Mouse (Mus musculus) heart, embryonic 16.5 days (tissue): Measurements from ENCODE around the gene Galnt2. TPM values are rescaled to one million over a fixed set of nuclear protein-coding genes. Genes with fewer than 3 reads are reported as not detected.

Experiments
- ATAC-seq: fragments of 200-750 bp; cut with Nextera tagmentation; replicated peaks from 2 replicates; pipeline ENCODE4 v1.8.0; 2017; ENCODE audit warnings: moderate number of reproducible peaks; ENCODE audit not compliant: insufficient read depth, low FRiP score; ENCODE audit errors: extremely low read depth
- H3K27ac ChIP-seq: fragments of 300-500 bp; sonication (generic); 2 replicates; pipeline ENCODE4 v1.5.1; 2014; ENCODE audit warnings: mild to moderate bottlenecking, low read length, control low read depth, moderate library complexity
- H3K27me3 ChIP-seq: fragments of 300-500 bp; sonication (generic); 2 replicates; pipeline ENCODE4 v1.6.1; 2014; ENCODE audit warnings: low read length, mixed read lengths; ENCODE audit not compliant: control insufficient read depth, insufficient read depth
- H3K36me3 ChIP-seq: fragments of 300-500 bp; sonication (generic); 2 replicates; pipeline ENCODE4 v1.6.1; 2014; ENCODE audit not compliant: control insufficient read depth, insufficient read depth
- H3K4me1 ChIP-seq: fragments of 300-500 bp; sonication (generic); 2 replicates; pipeline ENCODE4 v1.6.1; 2014; ENCODE audit warnings: low read length, mixed read lengths; ENCODE audit not compliant: control insufficient read depth, insufficient read depth
- H3K4me2 ChIP-seq: fragments of 300-500 bp; sonication (generic); 2 replicates; pipeline ENCODE4 v1.6.1; 2014; ENCODE audit warnings: low read depth, mild to moderate bottlenecking, control low read depth, low read length
- H3K4me3 ChIP-seq: fragments of 300-500 bp; sonication (generic); 2 replicates; pipeline ENCODE4 v1.5.1; 2014; ENCODE audit warnings: mild to moderate bottlenecking, control low read depth, low read length
- H3K9ac ChIP-seq: fragments of 300-500 bp; sonication (generic); 2 replicates; pipeline ENCODE4 v1.6.1; 2014; ENCODE audit warnings: low read length, control low read depth
- H3K9me3 ChIP-seq: fragments of 300-500 bp; sonication (generic); replicated peaks from 2 replicates; pipeline ENCODE4 v1.6.1; 2016; ENCODE audit warnings: low read length; ENCODE audit not compliant: control insufficient read depth
- WGBS: fragments of 180-500 bp; shearing (Covaris S2); extraction: QIAGEN DNeasy Blood & Tissue Kit; methylation state at CpG from one replicate; pipeline ENCODE4 v1.1.7; 2014; 5-methylcytosine and 5-hydroxymethylcytosine counted together
- polyA plus RNA-seq: library from polyadenylated mRNA; unstranded; fragments of >200 nt; fragmentation: Nextera tagmentation; extraction: Ambion mirVana; gene quantifications from 2 replicates; pipeline ENCODE4 v1.2.1, GENCODE M21; 2015

Gene Galnt2
- polyA plus RNA-seq, 1 experiment from 2014 or later, result 35.6 TPM

- Histone ChIP-seq H3K9me3 (no peaks in the 10 kb centered on the region), H3K4me2 (no peak overlapping the region), H3K27ac (no peak overlapping the region), H3K27me3 (no peaks in the 10 kb centered on the region), H3K4me3 (no peak overlapping the region), H3K36me3 (no peaks in the 10 kb centered on the region), H3K4me1 (peaks cover 38% of the 10 kb centered on the region), H3K9ac (no peak overlapping the region)
- 68% methylated on average over 24 of the region's 24 CpGs for WGBS
- no peak for ATAC-seq
Measured at GRCm38 (mm10) chr8:124277951-124278910, 47.0 kb downstream of the Galnt2 start.

DNA sequence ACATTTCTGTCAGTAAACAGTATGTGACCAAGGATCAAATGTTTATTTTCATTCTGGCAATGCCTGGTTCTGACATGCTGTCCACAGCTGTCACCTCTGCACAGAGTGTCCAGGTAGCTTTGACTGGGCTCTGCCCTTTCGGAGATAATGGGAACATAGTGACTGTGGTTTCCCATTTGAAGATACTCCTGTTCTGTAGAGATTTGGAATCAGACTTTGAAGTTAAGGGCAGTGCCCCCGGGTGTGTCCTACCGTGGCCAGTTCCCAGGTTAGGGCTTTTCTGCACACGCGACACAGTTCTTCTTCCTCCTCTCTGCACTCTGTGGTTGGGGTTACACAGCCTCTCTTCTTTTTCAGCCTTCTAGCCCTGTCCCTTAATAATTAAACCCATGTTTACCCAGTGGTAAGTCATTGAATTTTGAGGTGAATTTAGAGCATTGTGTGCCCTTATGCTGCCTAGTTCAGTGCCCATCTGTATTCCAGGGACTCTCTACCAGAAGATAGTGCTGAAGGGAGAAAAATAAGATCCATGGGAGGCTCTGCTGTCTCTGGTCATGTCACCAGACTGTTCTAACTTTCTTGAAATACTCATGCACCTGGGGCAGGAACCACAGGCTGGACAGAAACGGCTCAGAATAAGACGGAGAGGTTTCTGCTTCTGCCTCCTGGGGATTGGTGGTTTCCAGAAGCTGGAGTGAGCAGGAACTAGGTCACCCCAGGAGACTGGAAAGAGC, 47.9 kb downstream of the Galnt2 start:
- no peak for ATAC-seq
- no peak overlapping the region for H3K4me3 ChIP-seq
- H3K9me3 ChIP-seq, result no peaks in the 10 kb centered on the region
- no peaks in the 10 kb centered on the region for H3K27me3 ChIP-seq
- WGBS, result 81% methylated on average over 7 of the region's 7 CpGs
- H3K9ac ChIP-seq, result no peak overlapping the region
- peaks cover 47% of the 10 kb centered on the region for H3K4me1 ChIP-seq
- no peak overlapping the region for H3K27ac ChIP-seq
- H3K36me3 ChIP-seq, result no peaks in the 10 kb centered on the region
- no peak overlapping the region for H3K4me2 ChIP-seq

DNA sequence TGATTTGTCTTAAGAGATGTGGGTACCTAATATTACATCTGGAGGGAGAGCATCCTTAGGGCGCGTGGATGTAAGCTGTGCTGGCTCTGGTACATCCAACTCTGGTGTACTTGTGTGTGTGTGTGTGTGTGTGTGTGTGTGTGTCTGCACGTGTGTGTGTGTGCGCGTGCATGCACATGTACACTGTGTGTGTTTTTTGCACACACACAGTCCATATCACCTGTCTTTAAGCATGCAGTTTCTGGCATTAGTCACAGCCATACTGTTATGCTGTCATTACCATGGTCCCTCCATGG, 48.4 kb downstream of the Galnt2 start:
- 97% methylated on average over 5 of the region's 5 CpGs for WGBS
- no peak overlapping the region for H3K4me3 ChIP-seq
- H3K27ac ChIP-seq, result no peak overlapping the region
- H3K27me3 ChIP-seq, result no peaks in the 10 kb centered on the region
- peaks cover 52% of the 10 kb centered on the region for H3K4me1 ChIP-seq
- no peaks in the 10 kb centered on the region for H3K36me3 ChIP-seq
- H3K4me2 ChIP-seq, result no peak overlapping the region
- H3K9me3 ChIP-seq, result no peaks in the 10 kb centered on the region
- H3K9ac ChIP-seq, result no peak overlapping the region
- ATAC-seq, result no peak

DNA sequence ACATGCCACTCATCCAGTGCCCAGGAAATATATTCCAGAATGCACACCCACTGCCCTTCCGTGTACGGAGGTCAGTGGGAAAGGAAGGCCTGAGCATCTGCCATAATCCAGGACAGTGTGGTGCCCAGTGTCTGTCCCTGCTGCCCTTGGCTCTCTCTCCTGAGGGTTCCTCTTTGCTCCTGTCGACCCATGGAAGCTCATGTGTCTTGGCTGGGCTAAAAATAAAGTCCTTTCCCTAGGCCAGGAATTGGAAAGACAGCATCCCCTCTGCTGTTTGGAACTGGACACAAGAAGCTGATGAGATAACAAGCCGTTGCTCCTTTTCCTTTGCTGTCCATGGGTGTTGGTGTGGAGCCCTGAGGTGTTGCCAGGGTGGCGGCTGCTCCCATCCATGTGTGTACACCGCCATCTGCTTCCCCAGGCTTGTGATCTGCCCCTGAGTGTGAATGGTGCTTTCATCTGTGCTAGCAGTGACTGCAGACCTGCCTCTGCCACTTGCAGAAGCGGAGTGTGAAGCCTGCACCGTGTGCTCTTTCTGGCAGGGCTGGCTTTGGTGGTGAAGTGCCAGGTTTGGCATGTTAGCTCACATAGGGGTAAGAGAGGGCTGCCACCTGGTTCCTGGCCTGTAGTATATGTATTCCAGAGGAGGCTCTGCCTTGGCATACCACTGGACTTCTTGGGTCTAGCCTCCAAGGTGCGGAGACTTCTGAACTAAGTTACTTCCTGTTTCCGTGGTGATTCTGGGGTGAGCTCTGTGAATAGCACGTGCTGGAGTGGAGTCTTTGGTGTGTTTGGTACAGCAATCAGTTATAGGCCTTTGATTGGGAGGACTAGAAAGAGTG, 50.7 kb downstream of the Galnt2 start:
- H3K4me2 ChIP-seq, result peak overlapping the region; percentile 10; the same call in 1 of the 2 replicates
- H3K27me3 ChIP-seq, result no peaks in the 10 kb centered on the region
- H3K27ac ChIP-seq, result peak overlapping the region; percentile 91
- peak overlapping the region; percentile 39 for H3K9ac ChIP-seq
- 37% methylated on average over 11 of the region's 11 CpGs for WGBS
- H3K36me3 ChIP-seq, result no peaks in the 10 kb centered on the region
- no peaks in the 10 kb centered on the region for H3K9me3 ChIP-seq
- H3K4me3 ChIP-seq, result no peak overlapping the region
- ATAC-seq, result no peak
- H3K4me1 ChIP-seq, result peaks cover 66% of the 10 kb centered on the region

DNA sequence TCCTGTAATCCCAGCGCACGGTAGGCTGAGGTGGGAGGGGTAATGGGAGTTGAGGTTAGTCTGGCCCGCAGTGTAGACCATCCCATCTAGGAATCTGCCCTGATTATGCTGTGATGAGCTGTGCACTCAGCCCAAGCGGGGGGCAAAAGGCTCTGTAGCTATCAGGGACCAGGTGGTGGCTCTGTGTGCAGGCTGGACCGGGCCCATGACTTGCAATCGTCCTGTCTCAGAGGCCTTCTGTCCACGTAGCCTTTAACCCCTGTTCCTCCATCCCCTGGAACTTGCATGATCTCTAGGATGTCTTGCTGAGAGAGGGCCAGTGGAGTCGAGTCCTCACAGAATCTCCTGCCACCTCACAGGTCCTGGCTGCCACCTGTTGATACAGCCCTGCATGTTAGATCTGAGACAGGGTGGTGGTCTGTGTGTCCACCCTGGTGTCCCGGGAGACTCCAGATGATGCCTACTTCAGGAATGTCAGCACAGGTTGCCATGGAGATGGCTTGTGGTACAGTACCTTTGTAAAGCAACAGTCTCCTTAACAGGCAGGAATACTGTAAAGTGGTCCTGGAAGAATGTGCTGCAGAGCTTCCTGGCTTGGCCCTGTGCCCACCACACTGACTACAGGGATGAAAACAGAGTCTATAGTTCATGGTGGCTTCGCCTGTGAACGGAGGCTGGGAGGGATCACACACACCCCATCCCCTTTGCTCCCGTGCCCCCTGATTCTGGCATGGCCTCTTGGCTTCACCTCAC, 51.9 kb downstream of the Galnt2 start:
- H3K4me2 ChIP-seq, result no peak overlapping the region
- H3K9me3 ChIP-seq, result no peaks in the 10 kb centered on the region
- H3K9ac ChIP-seq, result peak overlapping the region; percentile 53
- H3K27me3 ChIP-seq, result no peaks in the 10 kb centered on the region
- no peak overlapping the region for H3K4me3 ChIP-seq
- WGBS, result 68% methylated on average over 12 of the region's 12 CpGs
- peaks cover 74% of the 10 kb centered on the region for H3K4me1 ChIP-seq
- peak overlapping the region; percentile 5; the same call in 1 of the 2 replicates for H3K27ac ChIP-seq
- no peaks in the 10 kb centered on the region for H3K36me3 ChIP-seq
- no peak for ATAC-seq

DNA sequence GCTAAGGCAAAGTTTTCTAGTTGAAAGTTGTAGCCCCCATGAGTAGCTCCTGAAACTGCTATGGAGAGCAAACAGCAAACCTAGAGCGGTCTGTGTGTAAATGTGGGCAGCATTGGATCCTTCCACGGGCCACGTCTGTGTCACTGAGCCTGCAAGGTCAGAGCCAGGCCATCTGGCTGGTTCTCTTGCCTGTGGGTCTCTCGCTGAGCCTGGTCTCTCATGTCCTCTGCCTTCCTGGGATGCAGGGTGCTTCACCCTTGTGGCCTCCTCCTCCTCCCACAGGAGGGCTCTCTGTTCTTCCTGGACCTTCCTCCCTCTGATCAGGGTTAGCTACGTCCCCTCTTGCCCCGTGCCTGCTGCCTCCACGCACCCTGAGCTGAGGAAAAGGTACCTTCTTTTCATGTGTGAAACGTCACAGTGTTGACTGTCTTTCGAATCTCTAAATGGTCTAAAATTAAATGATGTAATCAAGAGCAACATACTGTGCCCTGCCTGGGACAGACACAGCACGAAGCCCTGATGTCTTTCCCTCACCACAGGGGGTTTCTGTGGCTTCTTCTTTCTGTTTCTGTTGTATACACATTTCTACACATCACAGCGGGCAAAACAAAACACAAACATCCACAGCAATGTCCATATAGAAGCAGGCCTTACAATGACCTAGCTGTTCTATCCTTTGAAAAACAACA, 52.6 kb downstream of the Galnt2 start:
- Histone ChIP-seq H3K4me3 (no peak overlapping the region), H3K36me3 (no peaks in the 10 kb centered on the region), H3K9ac (peak overlapping the region; percentile 53), H3K4me1 (peaks cover 74% of the 10 kb centered on the region), H3K9me3 (no peaks in the 10 kb centered on the region), H3K4me2 (no peak overlapping the region), H3K27me3 (no peaks in the 10 kb centered on the region), H3K27ac (peak overlapping the region; percentile 83)
- ATAC-seq, result no peak
- 62% methylated on average over 11 of the region's 11 CpGs for WGBS

- peak overlapping the region; percentile 53 for H3K9ac ChIP-seq
Measured at GRCm38 (mm10) chr8:124284333-124284711, 53.1 kb downstream of the Galnt2 start.

More at GRCm38 (mm10) chr8:124284333-124284711, 53.1 kb downstream of the Galnt2 start:
- no peaks in the 10 kb centered on the region for H3K27me3 ChIP-seq
- 38% methylated on average over 6 of the region's 6 CpGs for WGBS
- no peaks in the 10 kb centered on the region for H3K36me3 ChIP-seq
- H3K4me1 ChIP-seq, result peaks cover 74% of the 10 kb centered on the region
- H3K9me3 ChIP-seq, result no peaks in the 10 kb centered on the region
- peak overlapping the region; percentile 83 for H3K27ac ChIP-seq
- no peak overlapping the region for H3K4me2 ChIP-seq
- no peak for ATAC-seq
- H3K4me3 ChIP-seq, result no peak overlapping the region
